Mouse (Mus musculus): ENCODE results near the gene Txnrd1. TPM values are rescaled to one million over a fixed set of nuclear protein-coding genes. Genes with fewer than 3 reads are reported as not detected.

Gene Txnrd1
- polyA plus RNA-seq, 2 experiments: 33.6 to 44.6 TPM

DNA sequence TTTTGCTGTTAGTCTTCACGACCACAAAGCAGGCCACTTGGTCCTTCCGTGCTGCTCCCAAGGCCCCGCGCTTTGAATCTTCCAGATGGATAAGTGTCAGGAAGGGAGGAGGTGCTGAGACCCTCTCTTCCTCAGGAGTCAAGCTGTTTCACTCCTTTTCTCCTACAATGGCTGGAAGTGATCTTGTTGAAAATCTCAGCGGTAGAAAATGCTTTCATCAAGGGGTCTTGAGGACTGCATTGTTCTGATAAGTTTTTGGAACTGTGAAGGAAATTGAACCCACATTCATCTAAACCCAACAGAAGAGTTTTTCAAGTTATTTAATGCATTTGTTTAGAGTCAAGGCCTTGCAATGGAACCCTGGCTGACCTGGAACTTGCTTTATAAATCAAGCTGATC lies 10.0 kb upstream of the Txnrd1 start:
- no peak for ATAC-seq (ENCODE audit: insufficient read depth)
- TF ChIP-seq EP300 (IDR thresholded peaks at IDR 0.05; ENCODE audit: low read depth) (no peak), CTCF (IDR thresholded peaks at IDR 0.05; ENCODE audit: low read depth) (no peak)
- 63% methylated on average over 5 of the region's 5 CpGs for WGBS (ENCODE audit: insufficient replicate concordance)

DNA sequence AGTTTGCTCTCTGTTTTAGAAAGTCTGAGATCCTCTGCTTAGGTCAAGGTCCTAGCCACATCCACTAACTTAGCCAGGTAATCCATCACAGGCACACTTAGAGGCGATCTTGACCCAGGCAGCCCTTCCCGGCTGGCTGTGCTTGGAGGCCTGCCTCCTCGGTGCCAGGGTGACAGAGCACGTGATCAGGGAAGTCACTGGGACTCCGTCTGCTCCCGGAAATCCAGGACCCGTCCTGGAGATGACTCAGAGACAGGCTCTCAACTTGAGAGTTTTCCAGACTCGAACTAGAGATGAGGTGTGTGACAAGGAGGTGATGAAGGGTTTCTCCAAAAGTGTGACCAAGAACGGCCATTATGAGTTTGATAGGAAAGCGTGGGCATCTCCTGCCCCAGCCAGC lies 9.2 kb upstream of the Txnrd1 start:
- TF ChIP-seq CTCF (IDR thresholded peaks at IDR 0.05; ENCODE audit: low read depth) (no peak), EP300 (IDR thresholded peaks at IDR 0.05; ENCODE audit: low read depth) (no peak)

More for the DNA sequence above, 10.0 kb upstream of the Txnrd1 start:
- Histone ChIP-seq H3K4me2 (ENCODE audit: low read depth) (no peak overlapping the region), H3K9ac (replicated peaks) (no peak overlapping the region), H3K27me3 (ENCODE audit: control insufficient read depth, insufficient read depth, low read length) (no peaks in the 10 kb centered on the region), H3K27ac (no peak overlapping the region), H3K4me1 (replicated peaks; ENCODE audit: control insufficient read depth in 2 of 2, insufficient read depth in 2 of 2, low read length in 1 of 2) (no peaks in the 10 kb centered on the region), H3K36me3 (replicated peaks; ENCODE audit: control insufficient read depth, insufficient read depth, low read depth) (no peaks in the 10 kb centered on the region), H3K4me3 (ENCODE audit: insufficient read depth in 1 of 2, low read depth in 2 of 2, low read length in 2 of 2) (no peak overlapping the region), H3K9me3 (ENCODE audit: control insufficient read depth, low read length) (no peaks in the 10 kb centered on the region)
- DNase-seq (ENCODE audit: low read depth in 3 of 3, low spot score in 3 of 3): no peak

GRCm38 (mm10) chr10:82826516-82826915 lies 7.2 kb upstream of the Txnrd1 start:
- H3K9ac ChIP-seq (replicated peaks): no peak overlapping the region
- no peaks in the 10 kb centered on the region for H3K27me3 ChIP-seq (ENCODE audit: control insufficient read depth, insufficient read depth, low read length)
- H3K4me1 ChIP-seq (replicated peaks; ENCODE audit: control insufficient read depth in 2 of 2, insufficient read depth in 2 of 2, low read length in 1 of 2): no peaks in the 10 kb centered on the region
- no peak overlapping the region for H3K4me3 ChIP-seq (ENCODE audit: insufficient read depth in 1 of 2, low read depth in 2 of 2, low read length in 2 of 2)
- H3K4me2 ChIP-seq (ENCODE audit: low read depth): no peak overlapping the region
- no peaks in the 10 kb centered on the region for H3K36me3 ChIP-seq (replicated peaks; ENCODE audit: control insufficient read depth, insufficient read depth, low read depth)
- 41% methylated on average over 6 of the region's 6 CpGs for WGBS (ENCODE audit: insufficient replicate concordance)
- no peak for ATAC-seq (ENCODE audit: insufficient read depth)
- TF ChIP-seq CTCF (IDR thresholded peaks at IDR 0.05; ENCODE audit: low read depth) (no peak), EP300 (IDR thresholded peaks at IDR 0.05; ENCODE audit: low read depth) (no peak)
- DNase-seq (ENCODE audit: low read depth in 3 of 3, low spot score in 3 of 3): no peak
- no peaks in the 10 kb centered on the region for H3K9me3 ChIP-seq (ENCODE audit: control insufficient read depth, low read length)
- H3K27ac ChIP-seq: no peak overlapping the region

More for the DNA sequence above, 9.2 kb upstream of the Txnrd1 start:
- H3K27me3 ChIP-seq (ENCODE audit: control insufficient read depth, insufficient read depth, low read length): no peaks in the 10 kb centered on the region
- H3K27ac ChIP-seq: no peak overlapping the region
- no peaks in the 10 kb centered on the region for H3K4me1 ChIP-seq (replicated peaks; ENCODE audit: control insufficient read depth in 2 of 2, insufficient read depth in 2 of 2, low read length in 1 of 2)
- ATAC-seq (ENCODE audit: insufficient read depth) (no peak), DNase-seq (ENCODE audit: low read depth in 3 of 3, low spot score in 3 of 3) (no peak)
- H3K4me2 ChIP-seq (ENCODE audit: low read depth): no peak overlapping the region
- no peak overlapping the region for H3K9ac ChIP-seq (replicated peaks)
- WGBS (ENCODE audit: insufficient replicate concordance): 56% methylated on average over 10 of the region's 10 CpGs
- no peak overlapping the region for H3K4me3 ChIP-seq (ENCODE audit: insufficient read depth in 1 of 2, low read depth in 2 of 2, low read length in 2 of 2)
- H3K9me3 ChIP-seq (ENCODE audit: control insufficient read depth, low read length): no peaks in the 10 kb centered on the region
- no peaks in the 10 kb centered on the region for H3K36me3 ChIP-seq (replicated peaks; ENCODE audit: control insufficient read depth, insufficient read depth, low read depth)

DNA sequence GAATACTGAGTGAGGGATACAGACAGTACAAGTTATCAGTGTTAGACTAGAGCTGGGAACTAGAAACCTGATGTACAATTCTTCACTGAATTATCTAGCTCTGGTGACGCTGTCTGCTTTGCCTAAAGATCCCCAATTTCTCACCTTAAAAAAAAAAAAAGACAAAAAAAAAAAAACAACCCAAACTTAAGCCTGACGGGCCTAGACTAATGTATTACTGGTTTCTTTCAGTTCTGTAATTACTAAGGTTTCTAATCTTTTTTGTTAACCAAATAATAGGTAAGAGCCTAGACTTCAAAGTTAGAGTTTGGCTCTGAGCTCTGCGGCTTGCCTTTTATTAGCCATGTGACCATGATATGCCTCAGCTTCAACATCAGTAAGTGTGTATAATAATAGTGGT lies 2.1 kb downstream of the Txnrd1 start:
- Histone ChIP-seq H3K9ac (replicated peaks) (no peak overlapping the region), H3K4me1 (replicated peaks; ENCODE audit: control insufficient read depth in 2 of 2, insufficient read depth in 2 of 2, low read length in 1 of 2) (peaks cover 0 to 3% of the 10 kb centered on the region in 2 experiments; a peak in 1 of 4 replicates)
- no peak for ATAC-seq (ENCODE audit: insufficient read depth)

GRCm38 (mm10) chr10:82838390-82838789 lies 4.6 kb downstream of the Txnrd1 start:
- Histone ChIP-seq H3K27ac (no peak overlapping the region), H3K4me2 (ENCODE audit: low read depth) (no peak overlapping the region), H3K9me3 (ENCODE audit: control insufficient read depth, low read length) (no peaks in the 10 kb centered on the region), H3K9ac (replicated peaks) (no peak overlapping the region), H3K4me1 (replicated peaks; ENCODE audit: control insufficient read depth in 2 of 2, insufficient read depth in 2 of 2, low read length in 1 of 2) (peaks cover 0 to 3% of the 10 kb centered on the region in 2 experiments; a peak in 1 of 4 replicates), H3K27me3 (ENCODE audit: control insufficient read depth, insufficient read depth, low read length) (no peaks in the 10 kb centered on the region), H3K36me3 (replicated peaks; ENCODE audit: control insufficient read depth, insufficient read depth, low read depth) (no peaks in the 10 kb centered on the region), H3K4me3 (ENCODE audit: insufficient read depth in 1 of 2, low read depth in 2 of 2, low read length in 2 of 2) (no peak overlapping the region)
- no peak for ATAC-seq (ENCODE audit: insufficient read depth)
- WGBS (ENCODE audit: insufficient replicate concordance): 70% methylated on average over 7 of the region's 7 CpGs
- no peak for DNase-seq (ENCODE audit: low read depth in 3 of 3, low spot score in 3 of 3)
- TF ChIP-seq CTCF (IDR thresholded peaks at IDR 0.05; ENCODE audit: low read depth) (no peak), EP300 (IDR thresholded peaks at IDR 0.05; ENCODE audit: low read depth) (no peak)

More for the DNA sequence above, 2.1 kb downstream of the Txnrd1 start:
- WGBS (ENCODE audit: insufficient replicate concordance): 62% methylated on average over 3 of the region's 3 CpGs
- H3K4me2 ChIP-seq (ENCODE audit: low read depth): no peak overlapping the region
- H3K27ac ChIP-seq: no peak overlapping the region
- no peaks in the 10 kb centered on the region for H3K27me3 ChIP-seq (ENCODE audit: control insufficient read depth, insufficient read depth, low read length)
- DNase-seq (ENCODE audit: low read depth in 3 of 3, low spot score in 3 of 3): no peak
- H3K4me3 ChIP-seq (ENCODE audit: insufficient read depth in 1 of 2, low read depth in 2 of 2, low read length in 2 of 2): no peak overlapping the region
- no peaks in the 10 kb centered on the region for H3K9me3 ChIP-seq (ENCODE audit: control insufficient read depth, low read length)
- no peaks in the 10 kb centered on the region for H3K36me3 ChIP-seq (replicated peaks; ENCODE audit: control insufficient read depth, insufficient read depth, low read depth)
- TF ChIP-seq CTCF (IDR thresholded peaks at IDR 0.05; ENCODE audit: low read depth) (no peak), EP300 (IDR thresholded peaks at IDR 0.05; ENCODE audit: low read depth) (no peak)

Measured in liver, embryonic 14.5 days (tissue).